Mouse (Mus musculus) hindbrain, embryonic 16.5 days (tissue): Measurements from ENCODE around the gene Myh3. TPM values are rescaled to one million over a fixed set of nuclear protein-coding genes. Genes with fewer than 3 reads are reported as not detected.

Experiments used
- ATAC-seq: fragments of 200-750 bp; cut with Nextera tagmentation; 2 replicates; pipeline ENCODE4 v1.8.0; 2017; ENCODE audit warnings: moderate TSS enrichment, moderate library complexity
- H3K27ac ChIP-seq: fragments of 300-500 bp; sonication (generic); 2 replicates; pipeline ENCODE4 v1.5.1; 2014; ENCODE audit warnings: low read depth, mild to moderate bottlenecking, control low read depth, low read length, moderate library complexity
- H3K27me3 ChIP-seq: fragments of 300-500 bp; sonication (generic); replicated peaks from 2 replicates; pipeline ENCODE4 v1.6.1; 2014; ENCODE audit warnings: low read length; ENCODE audit not compliant: control insufficient read depth, insufficient read depth
- H3K36me3 ChIP-seq: fragments of 300-500 bp; sonication (generic); 2 replicates; pipeline ENCODE4 v1.6.1; 2014; ENCODE audit warnings: mild to moderate bottlenecking, low read length, moderate library complexity, mixed read lengths; ENCODE audit not compliant: control insufficient read depth, insufficient read depth
- H3K4me1 ChIP-seq: fragments of 300-500 bp; sonication (generic); 2 replicates; pipeline ENCODE4 v1.6.1; 2014; ENCODE audit warnings: low read depth, low read length; ENCODE audit not compliant: control insufficient read depth, insufficient read depth
- H3K4me2 ChIP-seq: fragments of 300-500 bp; sonication (generic); 2 replicates; pipeline ENCODE4 v1.6.1; 2014; ENCODE audit warnings: mild to moderate bottlenecking, low read length, control low read depth, moderate library complexity
- H3K4me3 ChIP-seq: fragments of 300-500 bp; sonication (generic); 2 replicates; pipeline ENCODE4 v1.5.1; 2014; ENCODE audit warnings: mild to moderate bottlenecking, low read length, control low read depth, moderate library complexity
- H3K9ac ChIP-seq: fragments of 300-500 bp; sonication (generic); 2 replicates; pipeline ENCODE4 v1.6.1; 2014; ENCODE audit warnings: low read depth, mild to moderate bottlenecking, control low read depth, low read length, moderate library complexity
- H3K9me3 ChIP-seq: fragments of 300-500 bp; sonication (generic); 2 replicates; pipeline ENCODE4 v1.6.1; 2014; ENCODE audit warnings: mild to moderate bottlenecking, low read length, moderate library complexity; ENCODE audit not compliant: control insufficient read depth
- whole genome bisulfite sequencing: fragments of 180-500 bp; shearing (Covaris S2); extraction: QIAGEN DNeasy Blood & Tissue Kit; methylation state at CpG from one replicate; pipeline ENCODE4 v1.1.7; 2014; 5-methylcytosine and 5-hydroxymethylcytosine counted together
- polyA plus RNA-seq: library from polyadenylated mRNA; unstranded; fragments of >200 nt; fragmentation: Nextera tagmentation; extraction: Ambion mirVana; gene quantifications from 2 replicates; pipeline ENCODE4 v1.2.1, GENCODE M21; 2015

The Myh3 gene
- polyA plus RNA-seq, 1 experiment from 2014 or later = 0.29 TPM

DNA sequence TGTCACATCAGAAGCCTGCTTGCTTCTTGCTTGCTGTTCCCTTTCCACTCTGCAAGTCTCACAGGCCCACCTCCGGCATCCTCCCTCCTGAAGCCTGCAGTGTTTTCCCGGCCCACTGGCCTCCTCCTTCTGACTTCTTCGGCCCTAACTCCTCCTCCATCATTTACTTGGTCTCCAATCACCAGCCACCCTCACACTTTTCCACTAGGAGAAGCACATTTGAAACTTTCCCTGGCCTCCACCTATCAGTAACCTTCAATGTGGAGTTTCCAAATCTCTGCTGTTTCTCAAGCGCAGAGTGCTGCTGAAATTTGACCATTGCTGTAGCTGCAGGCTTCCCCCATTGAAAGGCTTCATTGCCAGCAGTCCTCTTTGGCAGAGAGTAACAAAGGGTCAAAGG lies 63.9 kb downstream of the Myh3 start:
- no peak overlapping the region for H3K27ac ChIP-seq
- no peak overlapping the region for H3K4me2 ChIP-seq
- no peaks in the 10 kb centered on the region for H3K27me3 ChIP-seq
- no peaks in the 10 kb centered on the region for H3K36me3 ChIP-seq
- no peaks in the 10 kb centered on the region for H3K9me3 ChIP-seq
- WGBS = 73% methylated on average over 4 of the region's 4 CpGs
- no peak overlapping the region for H3K4me3 ChIP-seq
- ATAC-seq = no peak
- no peak overlapping the region for H3K9ac ChIP-seq
- H3K4me1 ChIP-seq = no peaks in the 10 kb centered on the region

DNA sequence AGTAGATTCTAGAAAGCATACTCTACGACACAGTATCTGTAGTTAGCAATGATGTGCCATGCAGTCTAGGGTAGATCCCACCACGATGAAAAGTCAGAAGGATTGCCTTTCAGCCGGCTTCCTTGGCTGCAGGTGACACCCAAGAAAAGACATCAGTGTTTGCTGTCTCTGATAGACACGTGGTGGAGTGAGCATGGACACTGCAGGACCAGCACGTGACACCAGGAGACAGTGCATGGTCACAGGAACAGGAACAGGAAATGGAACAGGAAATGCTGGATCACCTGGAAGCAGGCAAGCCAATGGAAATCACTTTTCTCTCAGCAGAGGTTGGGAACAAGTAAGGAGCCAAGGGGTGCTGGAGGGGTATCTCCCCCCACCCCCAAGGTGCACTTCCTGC lies 65.0 kb downstream of the Myh3 start:
- H3K36me3 ChIP-seq = no peaks in the 10 kb centered on the region
- no peak for ATAC-seq
- 81% methylated on average over 5 of the region's 5 CpGs for WGBS
- H3K4me2 ChIP-seq = no peak overlapping the region
- no peak overlapping the region for H3K4me3 ChIP-seq
- no peaks in the 10 kb centered on the region for H3K9me3 ChIP-seq
- no peaks in the 10 kb centered on the region for H3K27me3 ChIP-seq
- H3K4me1 ChIP-seq = no peaks in the 10 kb centered on the region
- H3K9ac ChIP-seq = no peak overlapping the region
- no peak overlapping the region for H3K27ac ChIP-seq

DNA sequence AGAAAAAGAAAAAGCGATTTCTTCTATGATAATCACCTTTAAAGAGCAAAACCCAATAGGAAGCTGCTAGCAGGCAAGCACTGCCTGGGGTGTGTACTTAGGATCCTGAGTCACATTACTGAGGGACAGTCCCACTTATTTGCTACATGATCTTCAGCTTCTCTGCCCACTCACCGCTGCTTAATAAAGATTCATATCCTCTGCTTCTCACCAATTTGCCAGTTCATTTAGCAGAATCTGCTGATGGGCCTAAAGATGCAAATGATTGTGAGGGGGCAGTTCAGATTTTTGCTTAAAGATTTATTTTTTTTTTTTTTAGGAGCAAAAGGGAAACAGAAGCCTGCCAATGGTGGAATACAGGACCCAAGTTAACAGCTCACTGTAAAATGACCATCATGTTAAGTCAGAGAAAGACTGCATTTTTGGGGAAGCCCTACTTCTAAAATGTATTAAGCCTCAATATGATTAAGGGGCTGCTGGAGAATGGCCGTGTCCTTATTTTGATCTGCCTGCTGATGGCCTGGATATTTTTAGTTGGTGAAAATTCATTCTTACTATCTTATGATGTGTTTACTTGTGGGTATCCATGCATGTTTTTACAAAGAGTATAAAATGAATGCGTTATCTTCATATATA lies 65.9 kb downstream of the Myh3 start:
- no peak overlapping the region for H3K27ac ChIP-seq
- 89% methylated on average over 4 of the region's 4 CpGs for WGBS
- H3K27me3 ChIP-seq = no peaks in the 10 kb centered on the region
- no peaks in the 10 kb centered on the region for H3K9me3 ChIP-seq
- no peaks in the 10 kb centered on the region for H3K36me3 ChIP-seq
- H3K4me1 ChIP-seq = no peaks in the 10 kb centered on the region
- no peak overlapping the region for H3K4me3 ChIP-seq
- H3K9ac ChIP-seq = no peak overlapping the region
- ATAC-seq = no peak
- no peak overlapping the region for H3K4me2 ChIP-seq

DNA sequence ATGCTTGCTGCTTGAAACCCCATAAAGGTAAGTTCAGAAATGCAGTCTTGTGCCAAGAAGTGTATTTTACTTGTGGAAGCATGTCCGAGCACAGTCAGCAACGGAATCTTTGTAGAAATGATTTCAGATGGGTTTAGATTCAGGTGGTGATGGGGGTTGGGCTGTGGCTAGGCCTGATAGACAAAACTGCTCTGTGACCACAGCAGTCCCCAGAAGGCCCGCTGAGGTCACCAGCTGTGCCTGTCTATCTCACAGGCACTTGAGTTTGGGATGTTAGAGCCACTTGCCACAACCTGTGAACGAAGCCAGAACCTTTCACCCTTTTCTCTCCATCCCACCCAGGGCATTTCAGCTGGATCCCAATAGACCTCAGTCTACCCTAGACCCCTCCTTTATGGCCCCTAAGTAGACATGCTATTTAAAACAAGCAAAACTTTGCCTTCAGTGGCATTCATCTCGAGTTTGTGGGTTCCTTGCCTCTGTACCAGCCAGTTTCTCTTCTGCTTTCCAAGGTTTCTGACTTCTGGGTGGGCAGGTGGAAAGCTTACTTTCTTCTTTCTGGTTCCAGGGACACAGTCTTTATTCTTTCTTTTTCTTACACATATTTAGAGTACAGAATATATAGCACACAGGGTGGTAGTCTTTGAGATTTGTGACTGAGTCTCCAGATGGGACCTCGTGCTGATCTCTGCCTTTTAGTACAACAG lies 66.6 kb downstream of the Myh3 start:
- no peaks in the 10 kb centered on the region for H3K9me3 ChIP-seq
- H3K4me3 ChIP-seq = no peak overlapping the region
- no peak overlapping the region for H3K27ac ChIP-seq
- H3K36me3 ChIP-seq = no peaks in the 10 kb centered on the region
- H3K4me2 ChIP-seq = no peak overlapping the region
- ATAC-seq = no peak
- no peaks in the 10 kb centered on the region for H3K4me1 ChIP-seq
- 74% methylated on average over 6 of the region's 6 CpGs for WGBS
- no peaks in the 10 kb centered on the region for H3K27me3 ChIP-seq
- H3K9ac ChIP-seq = no peak overlapping the region

DNA sequence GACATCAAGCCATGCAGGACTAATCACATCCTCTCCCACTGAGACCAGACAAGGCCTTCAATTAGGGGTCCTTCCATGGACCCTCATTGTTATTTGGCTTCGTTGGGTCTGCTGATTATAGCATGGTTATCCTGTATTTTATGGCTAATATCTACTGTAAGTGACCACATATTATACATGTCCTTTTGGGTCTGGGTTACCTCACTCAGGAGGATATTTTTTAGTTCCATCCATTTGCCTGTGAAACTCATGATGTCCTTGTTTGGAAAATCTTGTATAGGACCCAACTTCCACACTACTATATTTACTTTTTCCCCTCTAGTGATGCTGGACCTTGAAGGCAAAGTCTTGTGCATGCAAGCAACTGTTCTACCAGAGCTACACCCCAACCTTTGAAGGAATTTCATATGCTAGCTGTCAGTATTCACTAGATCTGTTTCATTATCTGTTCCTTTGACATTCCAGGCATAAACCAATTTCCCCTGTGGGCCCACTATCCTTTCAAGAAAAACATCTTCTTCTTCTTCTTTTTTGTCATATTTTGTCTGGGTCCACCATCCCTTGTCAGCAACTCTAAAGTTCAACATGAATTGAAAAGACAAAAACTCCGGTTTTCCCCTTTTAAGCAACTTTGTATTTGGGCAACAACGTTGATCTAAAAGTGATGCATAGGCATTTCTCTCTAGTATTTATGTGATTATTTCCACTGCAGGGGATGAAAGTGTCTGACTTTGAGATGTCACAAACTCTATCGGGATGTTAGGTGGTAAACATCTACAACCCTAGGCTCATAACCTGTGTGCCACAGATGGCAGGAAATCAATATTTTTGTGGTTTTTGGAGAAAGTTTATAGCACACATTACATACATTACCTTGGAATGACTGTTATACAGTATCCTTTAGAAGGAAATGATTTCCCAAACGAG lies 67.6 kb downstream of the Myh3 start:
- H3K9me3 ChIP-seq = no peaks in the 10 kb centered on the region
- H3K27me3 ChIP-seq = no peaks in the 10 kb centered on the region
- H3K9ac ChIP-seq = no peak overlapping the region
- H3K4me1 ChIP-seq = no peaks in the 10 kb centered on the region
- H3K4me3 ChIP-seq = no peak overlapping the region
- H3K36me3 ChIP-seq = no peaks in the 10 kb centered on the region
- 86% methylated on average over 5 of the region's 5 CpGs for WGBS
- H3K4me2 ChIP-seq = no peak overlapping the region
- no peak for ATAC-seq
- H3K27ac ChIP-seq = no peak overlapping the region

DNA sequence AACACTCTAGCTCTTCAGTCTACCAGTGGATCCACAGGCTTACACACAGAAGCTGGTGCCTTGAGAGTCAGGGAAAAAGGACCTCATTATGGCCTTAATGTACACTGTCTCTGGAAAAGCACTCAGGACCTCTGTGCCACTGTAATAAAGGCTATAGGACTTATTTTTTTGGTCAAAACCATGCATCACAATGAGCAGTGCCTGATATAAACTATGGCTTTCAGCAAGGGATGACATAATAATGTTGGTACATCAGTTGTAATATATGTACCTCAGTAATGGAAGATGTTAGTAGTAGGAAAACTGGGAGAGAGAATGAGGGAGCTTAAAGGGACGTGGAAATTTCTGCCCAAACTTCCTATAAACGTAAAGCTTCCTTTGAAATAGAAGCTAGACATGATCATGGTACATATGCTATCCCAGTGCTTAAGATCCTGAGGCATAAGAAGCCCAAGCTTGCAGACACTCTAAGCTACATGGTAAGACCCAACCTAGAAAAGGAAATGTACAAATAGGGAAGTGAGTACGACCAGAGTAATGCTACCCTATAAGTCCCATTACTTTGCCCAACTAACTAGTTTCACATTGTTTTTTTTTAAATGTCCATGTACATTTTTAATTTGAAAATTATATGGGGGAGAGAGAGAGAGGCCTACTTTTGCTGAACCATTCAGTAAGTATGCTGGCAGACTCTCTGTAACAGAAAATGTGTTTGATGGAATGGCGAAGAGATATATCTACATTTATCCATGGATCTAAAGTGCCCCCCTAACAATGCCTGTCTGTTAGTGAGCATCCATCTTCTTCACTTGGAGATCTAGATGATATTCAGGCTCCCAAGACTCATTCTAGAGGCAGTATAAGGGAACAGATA lies 68.5 kb downstream of the Myh3 start:
- H3K27ac ChIP-seq = no peak overlapping the region
- H3K9me3 ChIP-seq = no peaks in the 10 kb centered on the region
- H3K4me2 ChIP-seq = no peak overlapping the region
- H3K36me3 ChIP-seq = no peaks in the 10 kb centered on the region
- H3K9ac ChIP-seq = no peak overlapping the region
- no peak for ATAC-seq
- H3K27me3 ChIP-seq = no peaks in the 10 kb centered on the region
- H3K4me1 ChIP-seq = no peaks in the 10 kb centered on the region
- WGBS = 90% methylated on average over 4 of the region's 4 CpGs
- H3K4me3 ChIP-seq = no peak overlapping the region

DNA sequence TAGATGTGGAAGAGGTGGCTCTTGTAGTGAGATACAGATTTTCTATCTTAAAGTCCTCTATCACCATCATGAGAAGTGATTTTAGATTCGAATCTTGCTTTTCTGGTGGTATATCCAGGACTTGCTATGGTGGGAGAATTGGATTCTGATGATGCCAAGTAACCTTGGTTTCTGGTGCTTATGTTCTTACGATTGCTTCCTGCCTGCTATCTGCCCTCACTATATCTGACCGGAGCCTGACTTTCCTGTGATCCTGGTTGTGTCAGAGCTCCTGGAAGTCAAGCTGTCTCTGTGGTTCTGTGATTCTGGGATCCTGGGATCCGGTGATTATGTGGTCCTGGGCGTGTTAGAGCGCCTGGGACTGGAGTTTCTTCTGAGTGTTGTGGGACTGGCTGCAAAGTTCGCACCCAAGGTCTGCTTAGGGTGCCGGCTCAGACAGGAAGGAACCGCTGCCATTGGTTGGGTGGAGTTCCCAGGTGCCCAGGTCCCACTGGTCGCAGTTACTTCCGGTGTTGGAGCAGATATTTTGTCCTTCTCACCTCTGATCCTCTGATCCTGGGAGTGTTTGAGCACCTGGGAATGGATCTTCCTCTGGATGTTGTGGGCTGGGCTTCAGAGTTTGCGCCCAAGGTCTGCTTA lies 69.3 kb downstream of the Myh3 start:
- Histone ChIP-seq H3K9me3 (no peaks in the 10 kb centered on the region), H3K4me1 (no peaks in the 10 kb centered on the region), H3K27me3 (no peaks in the 10 kb centered on the region), H3K27ac (no peak overlapping the region), H3K36me3 (no peaks in the 10 kb centered on the region), H3K4me2 (no peak overlapping the region), H3K9ac (no peak overlapping the region), H3K4me3 (no peak overlapping the region)
- WGBS = 91% methylated on average over 12 of the region's 12 CpGs
- ATAC-seq = no peak

DNA sequence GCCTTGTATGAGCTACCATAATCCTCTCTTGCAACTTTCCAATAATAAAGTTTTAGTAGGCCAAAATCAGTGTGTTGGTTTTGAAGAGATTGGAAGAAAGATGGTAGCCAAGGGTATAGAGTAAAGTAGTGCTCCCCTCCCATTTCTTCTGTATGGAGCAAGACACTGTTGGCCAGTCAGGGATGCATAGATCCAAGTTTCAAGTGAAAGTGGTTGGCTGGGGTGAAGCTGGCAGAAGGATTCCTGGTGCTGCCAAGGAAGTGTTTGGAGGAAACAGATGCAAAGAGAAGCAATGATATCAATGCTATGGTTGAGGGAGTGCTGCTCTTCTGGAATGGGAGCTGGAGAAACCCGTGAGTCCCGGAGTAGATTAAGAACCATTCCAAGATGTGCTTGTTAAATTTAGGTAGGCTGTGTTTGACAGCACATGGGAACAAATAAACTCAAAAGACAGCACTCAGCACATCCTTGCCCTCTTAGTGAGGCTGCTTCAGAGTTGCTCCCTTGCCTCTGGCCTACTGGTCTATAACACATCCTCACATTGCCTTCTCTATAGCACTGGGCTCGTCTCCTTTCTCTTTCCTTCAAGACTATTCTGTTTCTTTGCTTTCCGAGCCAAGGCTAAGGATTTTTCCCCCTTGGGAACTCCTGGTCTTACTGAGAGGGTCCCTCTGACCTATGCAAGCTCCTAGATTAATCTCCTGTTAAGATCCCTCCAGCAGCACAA lies 70.3 kb downstream of the Myh3 start:
- Histone ChIP-seq H3K27ac (no peak overlapping the region), H3K9ac (no peak overlapping the region), H3K4me3 (no peak overlapping the region), H3K4me1 (no peaks in the 10 kb centered on the region), H3K4me2 (no peak overlapping the region), H3K27me3 (no peaks in the 10 kb centered on the region), H3K9me3 (no peaks in the 10 kb centered on the region), H3K36me3 (no peaks in the 10 kb centered on the region)
- WGBS = 88% methylated on average over 4 of the region's 4 CpGs
- no peak for ATAC-seq
